Mouse (Mus musculus): Measurements from ENCODE around the gene Frem2.

DNA sequence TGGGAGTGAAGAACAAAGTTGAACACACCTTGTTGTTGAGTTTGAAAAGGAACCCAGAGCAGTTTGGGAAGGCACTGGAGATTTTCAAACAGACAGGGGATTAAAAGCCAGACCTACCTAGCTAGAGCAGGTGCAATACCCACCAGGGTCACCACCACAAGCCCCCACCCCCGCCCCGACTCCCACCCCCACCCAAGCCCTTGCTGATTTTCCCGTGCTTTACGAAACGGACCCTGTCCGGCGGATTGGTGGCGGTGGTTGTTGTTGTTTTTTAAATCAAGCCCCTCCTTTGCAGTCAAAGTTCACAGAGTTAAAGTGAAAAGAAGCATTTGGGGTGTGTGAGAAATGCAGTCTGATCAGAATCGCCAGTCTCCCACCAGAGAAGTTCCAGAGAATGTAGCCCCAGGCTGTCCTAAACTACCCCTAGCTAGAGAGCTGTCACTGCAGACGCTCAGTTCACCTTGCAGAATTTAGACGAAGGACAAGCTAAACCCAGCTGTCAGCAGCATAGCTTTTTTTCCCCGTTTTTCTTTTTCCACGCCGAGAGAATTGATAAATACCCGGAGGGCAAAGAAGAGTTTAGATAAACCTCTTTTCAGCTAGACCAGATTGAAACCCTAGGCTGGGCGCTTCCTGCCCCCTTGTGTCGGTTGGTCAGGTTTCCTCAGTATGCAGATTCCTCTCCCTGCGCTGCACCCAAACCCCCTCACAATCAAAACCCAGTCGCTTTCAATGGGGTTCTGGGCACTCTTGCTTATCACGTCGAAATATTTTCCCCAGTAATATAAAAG, 784 bp upstream of the Frem2 start:
- TF ChIP-seq TAL1 (IDR thresholded peaks at IDR 0.05; ENCODE audit: low read length) (no peak), GATA1 (IDR thresholded peaks at IDR 0.05; ENCODE audit: low read length) (no peak)

Data from erythroblast, embryonic 14.5 days (primary cell).